Mouse (Mus musculus) brown adipose tissue, adult 24 weeks (tissue): ENCODE data around the gene AC129217.1. TPM values are rescaled to one million over a fixed set of nuclear protein-coding genes. Genes with fewer than 3 reads are reported as not detected.

Source experiments
- H3K27ac ChIP-seq: fragments of 200-500 bp; replicated peaks from 2 replicates; pipeline ENCODE4 v1.5.1; 2012; ENCODE audit warnings: low read depth, mild to moderate bottlenecking, low read length
- H3K4me1 ChIP-seq: fragments of 200-500 bp; 2 replicates; pipeline ENCODE4 v1.6.1; 2012; ENCODE audit warnings: low read length, mixed read lengths; ENCODE audit not compliant: control insufficient read depth, insufficient read depth, insufficient read length
- H3K4me3 ChIP-seq: fragments of 200-500 bp; 2 replicates; pipeline ENCODE4 v1.5.1; 2012; ENCODE audit warnings: low read depth, mild to moderate bottlenecking, low read length, moderate library complexity; ENCODE audit not compliant: insufficient read depth
- polyA plus RNA-seq: library from polyadenylated mRNA; stranded (reverse); fragments of >200 nt; gene quantifications from 2 replicates; pipeline ENCODE4 v1.2.4, GENCODE M21; 2012; ENCODE audit not compliant: missing spikeins, insufficient read depth, insufficient read length

The AC129217.1 gene
- polyA plus RNA-seq: 17.2 and 39.8 TPM in 2 replicates

DNA sequence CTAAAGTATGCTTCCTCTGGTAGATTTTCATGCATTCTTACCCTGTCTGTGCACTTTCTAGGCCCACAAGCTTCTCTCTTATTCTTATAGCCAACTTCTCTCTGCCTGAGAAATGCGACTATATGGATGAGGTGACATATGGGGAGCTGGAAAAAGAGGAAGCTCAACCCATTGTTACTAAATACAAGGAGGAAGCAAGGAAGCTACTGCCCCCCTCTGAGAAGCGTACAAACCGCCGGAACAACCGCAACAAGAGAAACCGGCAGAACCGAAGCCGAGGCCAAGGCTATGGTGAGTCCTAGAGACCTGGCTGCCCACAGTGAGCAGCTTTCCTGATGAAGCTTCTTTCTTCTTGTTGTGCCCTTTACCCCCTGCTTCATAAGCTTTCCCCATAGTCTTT is at the start of gene AC129217.1:
TSS of gene AC129217.1 (plus strand) at position 114 of the 400 bp plus-strand sequence.
- Histone ChIP-seq H3K4me1 (no peaks in the 10 kb centered on the region), H3K27ac (no peak within 1 kb of the TSS), H3K4me3 (no peak within 1 kb of the TSS)

DNA sequence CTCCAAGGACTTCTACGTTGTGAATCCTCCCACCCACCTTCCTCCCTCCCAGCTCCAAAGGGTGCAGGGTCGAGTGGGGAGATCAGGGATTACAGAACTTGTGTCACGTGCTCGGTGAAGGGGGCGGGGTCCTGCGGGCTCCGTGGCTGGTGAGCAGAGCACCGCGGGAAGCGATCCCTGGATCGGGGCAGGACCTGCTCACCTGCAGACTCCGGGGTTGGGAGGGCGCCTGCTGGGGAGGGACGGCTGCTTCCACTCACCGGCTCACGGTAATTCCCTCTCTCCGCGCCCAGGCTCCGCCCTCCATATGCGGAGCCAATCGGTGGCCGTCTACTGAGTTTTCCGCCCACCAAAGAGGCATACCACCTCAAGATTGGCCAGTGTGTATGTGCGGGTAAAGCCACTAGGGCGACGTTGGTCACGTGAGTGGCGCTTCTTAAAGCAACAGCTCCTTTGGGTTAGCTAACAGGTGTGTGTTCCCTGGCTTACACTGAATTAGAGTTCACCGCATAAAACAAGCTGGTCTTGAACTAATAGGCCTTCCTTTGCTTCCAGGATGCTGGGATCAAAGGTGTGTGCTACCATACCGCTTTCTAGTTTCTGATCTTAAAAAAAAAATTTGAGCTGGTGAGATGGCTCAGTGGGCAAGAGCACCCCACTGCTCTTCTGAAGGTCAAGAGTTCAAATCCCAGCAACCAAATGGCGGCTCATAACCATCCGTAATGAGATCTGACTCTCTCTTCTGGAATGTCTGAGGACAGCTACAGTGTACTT is 43.4 kb upstream of the AC129217.1 start, which contains the start of gene Taf6l:
TSS of gene Taf6l (minus strand) at position 410 of the 774 bp plus-strand sequence.
- Histone ChIP-seq H3K4me3 (peak within 1 kb of the TSS; percentile 74), H3K27ac (no peak within 1 kb of the TSS), H3K4me1 (peaks cover 7% of the 10 kb centered on the region; the same call in 1 of the 2 replicates)

DNA sequence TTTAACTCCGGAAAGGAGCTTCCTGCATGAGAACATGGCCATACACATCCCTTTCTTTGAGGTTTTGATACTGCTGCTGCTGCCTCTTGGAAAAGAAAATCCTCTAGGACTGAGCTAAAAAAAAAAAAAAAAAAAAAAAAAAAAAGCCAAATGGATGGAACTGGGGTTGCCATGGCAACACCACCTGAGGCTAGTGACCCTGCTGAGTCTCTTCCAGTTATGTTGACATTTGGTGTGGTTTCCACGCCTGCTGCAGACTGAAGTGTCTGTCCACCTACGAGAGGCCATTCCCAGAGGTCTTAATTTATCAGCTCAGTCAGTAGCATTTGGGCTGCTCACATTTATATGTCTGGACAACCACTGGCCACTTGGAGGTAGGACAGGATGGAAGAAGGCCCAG is 41.1 kb upstream of the AC129217.1 start:
- Histone ChIP-seq H3K4me1 (peaks cover 7% of the 10 kb centered on the region; the same call in 1 of the 2 replicates), H3K27ac (no peak overlapping the region), H3K4me3 (no peak overlapping the region)

DNA sequence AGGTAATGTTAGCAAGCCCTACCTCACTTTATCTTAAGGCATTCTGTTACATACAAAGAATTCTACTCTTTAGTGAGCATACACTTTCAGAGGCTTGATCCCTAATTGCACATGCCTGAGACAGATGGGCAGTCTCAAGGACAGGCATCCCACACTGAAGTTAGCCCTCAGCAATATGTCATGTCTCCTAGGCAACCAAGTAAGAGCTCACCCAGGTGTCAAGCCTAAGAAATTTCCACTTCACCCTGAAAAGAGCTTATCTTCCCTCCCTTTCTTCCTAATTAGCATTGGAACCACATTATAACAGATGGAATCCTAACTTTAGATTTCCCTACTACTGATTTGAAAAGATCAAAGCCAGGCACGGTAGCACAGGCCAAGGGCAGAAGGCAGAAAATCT is 40.4 kb upstream of the AC129217.1 start:
- no peak overlapping the region for H3K4me3 ChIP-seq
- H3K27ac ChIP-seq: no peak overlapping the region
- peaks cover 7% of the 10 kb centered on the region; the same call in 1 of the 2 replicates for H3K4me1 ChIP-seq

DNA sequence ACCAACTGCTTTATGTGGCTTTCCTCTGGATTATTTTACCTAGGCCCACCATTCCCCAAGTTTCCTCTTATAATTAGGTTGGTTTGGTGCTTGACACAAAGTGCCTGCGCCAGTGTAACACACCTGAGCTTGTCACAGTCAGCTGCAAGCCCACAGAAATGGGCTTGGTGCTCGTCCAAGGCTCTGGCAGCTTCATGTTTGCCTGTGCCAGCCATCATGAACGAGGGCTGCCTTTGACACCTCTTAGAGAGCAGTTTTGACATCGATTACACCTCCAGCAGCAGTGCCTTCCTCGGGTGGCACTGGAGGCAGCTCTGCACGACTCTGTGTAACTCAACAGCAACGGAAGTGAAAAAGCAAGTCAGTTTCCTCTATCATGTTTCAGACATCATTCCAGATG is 39.4 kb upstream of the AC129217.1 start:
- Histone ChIP-seq H3K27ac (no peak overlapping the region), H3K4me3 (no peak overlapping the region), H3K4me1 (peaks cover 2% of the 10 kb centered on the region; the same call in 1 of the 2 replicates)

DNA sequence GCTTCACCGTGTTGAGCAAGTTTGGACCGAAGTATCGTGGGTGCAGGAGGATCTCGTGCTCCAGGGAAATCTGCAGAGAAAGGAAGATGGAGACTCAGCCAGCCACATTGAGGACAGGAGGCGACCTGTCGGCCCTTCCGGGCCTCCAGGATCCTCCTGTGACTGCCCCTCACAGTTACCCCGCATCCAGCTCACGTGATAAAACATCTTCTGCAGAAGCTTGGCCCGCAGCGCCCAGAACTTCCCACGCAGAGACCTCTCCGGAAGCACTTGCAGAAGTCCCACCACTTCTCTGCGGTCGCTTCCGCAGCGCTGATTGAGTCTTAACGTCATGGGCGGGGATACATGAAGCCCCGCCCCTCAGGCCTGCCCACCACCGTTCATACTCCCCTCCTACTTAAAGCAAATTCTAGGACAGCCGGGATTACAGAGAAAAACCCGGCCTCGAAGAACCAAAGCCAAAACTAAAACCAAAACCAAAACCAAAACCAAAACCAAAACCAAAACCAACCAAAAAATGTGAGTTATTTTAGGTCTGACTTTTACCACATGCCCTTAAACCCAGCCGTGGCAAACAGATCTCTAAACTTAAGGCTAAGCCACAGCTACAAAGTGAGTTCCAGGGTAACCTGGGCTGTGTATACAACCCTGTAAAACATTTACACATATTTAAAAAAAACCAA is 31.2 kb upstream of the AC129217.1 start, which contains the start of gene Polr2g:
TSS of gene Polr2g (minus strand) at position 314 of the 683 bp plus-strand sequence.
- 0 out of 2 replicates have a peak, but pooled peaks cover 10% of the 10 kb centered on the region for H3K4me1 ChIP-seq
- H3K27ac ChIP-seq: peak within 1 kb of the TSS; percentile 65
- peak within 1 kb of the TSS; percentile 83 for H3K4me3 ChIP-seq

DNA sequence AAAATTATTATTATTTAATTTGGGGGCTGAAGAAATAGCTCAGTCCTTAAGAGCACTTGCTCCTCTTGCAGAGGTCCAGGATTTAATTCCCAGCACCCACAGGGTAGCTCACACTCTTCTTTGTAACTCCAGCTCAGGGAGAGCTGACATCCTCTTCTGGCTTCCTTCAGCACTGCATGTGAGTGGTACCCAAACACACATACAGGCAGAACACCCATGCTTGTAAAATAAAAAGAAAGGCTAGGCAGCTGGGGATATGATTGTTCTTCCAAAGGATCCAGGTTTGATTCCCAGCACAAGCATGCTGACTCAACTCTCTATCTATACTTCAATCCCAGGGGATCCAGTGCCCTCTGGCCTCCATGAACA is 30.6 kb upstream of the AC129217.1 start:
- Histone ChIP-seq H3K4me1 (0 out of 2 replicates have a peak, but pooled peaks cover 10% of the 10 kb centered on the region), H3K27ac (peak overlapping the region; percentile 65), H3K4me3 (peak overlapping the region; percentile 43; the same call in 1 of the 2 replicates)

DNA sequence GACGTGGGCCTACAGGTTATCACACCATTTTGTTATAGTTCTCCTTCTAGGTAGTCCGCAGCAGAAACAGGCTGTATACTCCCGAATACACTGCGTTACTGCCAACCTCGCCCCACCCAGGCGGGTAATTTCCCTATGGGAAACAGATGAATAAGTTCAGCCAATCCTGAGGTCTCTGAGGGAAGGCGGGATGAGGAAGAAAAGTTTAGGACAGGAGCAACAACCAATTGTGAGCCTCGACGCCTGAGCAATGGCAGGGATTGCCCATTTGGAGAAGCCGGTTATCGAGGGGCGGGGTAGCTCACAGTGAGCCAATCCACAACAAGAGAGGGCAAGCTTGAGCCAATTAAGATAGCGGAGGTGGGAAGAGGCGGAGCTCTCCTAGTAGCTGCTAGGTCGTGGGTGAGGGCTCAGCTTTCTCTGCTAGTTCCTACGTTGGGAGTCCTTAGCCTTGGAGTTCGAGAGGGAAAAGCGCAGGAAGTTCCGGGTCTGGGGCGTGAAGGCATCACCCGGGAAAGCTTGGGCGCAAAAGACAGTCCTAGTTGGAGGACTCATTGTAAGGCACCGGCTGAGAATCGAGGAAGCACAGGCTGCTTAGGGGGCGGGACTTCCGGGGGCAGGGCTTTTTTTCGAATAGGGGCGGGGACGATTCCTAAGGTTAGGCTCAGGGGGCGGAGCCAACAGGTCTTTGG is 27.3 kb upstream of the AC129217.1 start, which contains the start of gene Zbtb3:
TSS of gene Zbtb3 (plus strand) at position 426 of the 692 bp plus-strand sequence.
- peak within 1 kb of the TSS; percentile 54 for H3K27ac ChIP-seq
- H3K4me1 ChIP-seq: 0 out of 2 replicates have a peak, but pooled peaks cover 10% of the 10 kb centered on the region
- peak within 1 kb of the TSS; percentile 72 for H3K4me3 ChIP-seq

DNA sequence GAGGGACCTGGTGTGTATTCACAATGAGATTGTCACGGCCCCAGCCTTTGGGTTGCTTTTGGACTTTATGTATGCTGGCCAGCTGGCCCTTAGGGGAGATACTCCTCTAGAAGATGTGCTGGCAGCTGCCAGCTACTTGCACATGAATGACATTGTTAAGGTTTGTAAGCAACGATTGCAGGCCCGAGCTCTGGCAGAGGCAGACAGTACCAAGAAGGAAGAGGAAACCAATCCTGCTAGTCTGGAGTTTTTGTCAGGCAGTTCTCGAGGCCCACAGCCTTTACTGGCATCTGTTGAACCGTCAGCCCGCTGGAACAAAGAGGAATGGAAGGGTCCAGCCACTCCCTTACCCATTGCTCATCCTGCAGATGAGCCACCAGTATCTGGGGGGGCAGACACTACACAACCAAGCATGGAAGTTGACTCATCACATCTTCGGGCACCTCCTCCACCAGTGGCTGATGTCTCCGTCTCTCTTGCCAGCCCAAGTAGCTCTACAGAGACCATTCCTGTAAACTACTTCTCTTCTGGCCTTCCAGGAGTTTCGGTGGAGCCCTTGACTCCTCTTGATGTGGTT is 26.3 kb upstream of the AC129217.1 start:
- 0 out of 2 replicates have a peak, but pooled peaks cover 7% of the 10 kb centered on the region for H3K4me1 ChIP-seq
- no peak overlapping the region for H3K27ac ChIP-seq
- H3K4me3 ChIP-seq: 0 out of 2 replicates have a peak overlapping the region, but pooled peaks have one; percentile 72

DNA sequence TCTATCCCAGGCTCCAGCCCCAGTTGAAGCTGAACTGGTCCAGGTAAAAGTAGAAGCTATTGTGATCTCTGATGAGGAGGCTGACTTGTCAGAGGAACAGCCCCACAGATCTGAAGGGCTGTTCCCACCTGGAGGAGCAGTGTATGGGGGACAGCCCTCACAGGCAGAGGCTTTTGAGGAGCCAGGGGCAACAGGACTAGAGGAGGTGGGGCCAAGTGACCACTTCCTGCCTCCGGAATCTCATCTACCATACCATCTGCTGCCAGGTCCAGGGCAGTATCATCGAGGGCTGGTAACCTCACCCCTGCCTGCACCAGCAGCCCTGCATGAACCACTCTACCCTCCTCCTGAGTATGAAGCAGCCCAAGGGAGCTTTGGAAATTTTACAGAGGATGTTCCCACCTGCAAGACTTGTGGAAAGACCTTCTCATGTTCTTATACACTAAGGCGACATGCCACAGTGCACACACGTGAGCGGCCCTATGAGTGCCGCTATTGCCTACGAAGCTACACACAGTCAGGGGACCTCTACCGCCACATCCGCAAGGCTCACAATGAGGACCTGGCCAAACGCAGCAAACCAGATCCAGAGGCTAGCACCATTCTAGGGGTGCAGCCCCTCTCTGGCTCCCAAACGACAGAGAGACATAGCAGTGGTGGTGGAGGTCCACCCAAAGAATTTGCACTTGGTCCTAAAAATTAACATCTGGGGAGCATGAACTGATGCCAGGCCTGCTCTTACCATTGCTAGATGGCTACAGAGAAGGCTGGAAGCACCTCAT is 25.5 kb upstream of the AC129217.1 start:
- Histone ChIP-seq H3K27ac (no peak overlapping the region), H3K4me1 (0 out of 2 replicates have a peak, but pooled peaks cover 7% of the 10 kb centered on the region), H3K4me3 (no peak overlapping the region)

DNA sequence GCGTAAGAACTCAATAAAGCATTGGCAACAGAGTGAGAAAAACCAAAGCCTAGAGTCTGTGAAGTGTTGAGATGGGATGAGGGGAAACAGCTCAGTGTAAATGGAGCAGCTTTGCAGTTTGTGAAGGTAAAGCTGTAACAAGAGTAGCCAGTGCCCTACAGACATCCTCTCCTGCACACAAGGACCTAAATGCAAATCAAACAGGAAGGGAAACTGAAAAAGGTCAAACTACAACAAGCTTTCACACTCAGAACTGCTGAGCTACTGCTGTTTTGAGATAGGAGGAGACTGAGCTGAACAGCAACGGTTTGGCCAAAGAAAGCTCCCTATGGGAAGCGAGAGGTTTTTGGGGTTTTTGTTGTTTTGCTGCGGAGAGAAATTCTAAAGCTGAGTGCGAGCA is 22.8 kb upstream of the AC129217.1 start:
- H3K4me3 ChIP-seq: no peak overlapping the region
- 0 out of 2 replicates have a peak, but pooled peaks cover 7% of the 10 kb centered on the region for H3K4me1 ChIP-seq
- peak overlapping the region; percentile 59; the same call in 1 of the 2 replicates for H3K27ac ChIP-seq

DNA sequence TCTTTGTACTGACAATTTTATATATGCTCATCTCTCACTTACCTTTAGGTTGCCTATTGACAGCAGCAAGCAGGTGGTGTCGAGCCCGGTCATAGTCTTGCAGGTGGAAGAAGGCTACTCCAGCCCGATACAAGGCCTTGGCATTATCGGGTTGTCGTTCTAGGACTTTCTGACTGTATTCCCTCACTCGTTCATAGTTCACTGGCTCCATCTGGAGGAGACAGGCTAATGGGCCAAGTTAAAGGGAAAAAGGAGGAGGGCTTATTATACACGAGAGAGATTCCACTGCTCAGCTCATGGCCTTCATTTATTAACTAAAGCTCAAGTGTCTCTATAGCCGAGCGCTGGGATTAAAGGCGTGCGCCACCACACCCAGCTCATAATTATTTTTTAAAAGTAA is 13.8 kb upstream of the AC129217.1 start:
- Histone ChIP-seq H3K27ac (no peak overlapping the region), H3K4me1 (peaks cover 4% of the 10 kb centered on the region; the same call in 1 of the 2 replicates), H3K4me3 (no peak overlapping the region)

DNA sequence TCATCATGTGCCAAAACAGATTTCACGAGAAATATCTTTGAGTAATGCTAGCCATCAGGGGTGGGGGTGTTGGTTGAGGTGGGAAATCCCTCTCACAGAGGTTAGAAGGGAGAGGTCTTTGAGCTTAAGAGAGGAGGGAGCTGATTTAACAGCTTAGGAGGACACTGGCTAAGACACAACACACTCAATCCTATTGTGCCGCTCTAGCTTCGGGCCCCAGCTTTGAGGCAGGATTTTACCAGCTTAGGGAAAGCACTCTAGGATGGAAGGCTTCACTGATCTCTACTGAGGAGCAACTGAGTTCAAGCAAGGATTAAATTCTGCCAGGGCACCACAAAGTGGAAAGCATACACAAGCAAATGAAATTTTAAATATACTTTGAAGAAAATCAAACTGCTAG is 12.6 kb upstream of the AC129217.1 start:
- Histone ChIP-seq H3K27ac (no peak overlapping the region), H3K4me3 (no peak overlapping the region), H3K4me1 (peaks cover 4% of the 10 kb centered on the region; the same call in 1 of the 2 replicates)
